9 mouse cellular contexts compared by ENCODE assay signal in the genomic region with DNA sequence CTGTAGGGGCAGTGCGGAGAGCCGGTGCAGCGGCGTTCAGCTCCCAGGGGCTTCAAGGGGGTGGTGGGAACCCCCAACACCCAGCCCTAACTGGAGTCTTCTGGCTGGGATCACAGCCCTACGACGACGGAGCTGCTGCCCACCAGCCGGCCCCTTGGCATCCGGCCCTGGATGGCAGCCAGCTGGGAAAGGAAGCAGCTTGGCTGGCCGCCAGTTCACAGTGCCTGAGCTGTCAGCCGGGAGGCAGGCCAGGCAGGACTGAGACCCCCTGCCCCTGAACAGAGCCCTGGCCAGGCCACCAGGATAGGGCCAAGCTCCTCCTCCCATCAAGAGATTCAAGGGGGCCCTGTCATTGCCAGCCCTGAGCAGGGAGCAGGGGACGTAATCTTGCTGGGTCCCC.
A peak's percentile ranks its signal among the peaks of the same experiment; 100 is the strongest.
DNase-seq lines count a peak whose midpoint lies in the region; ATAC-seq lines count a peak whose summit lies in the region.
"Had no signal": no experiment of that assay in that cellular context is flagged by ENCODE, and none has a peak within 500 bp of the region (broad histone marks: within the 10 kb centered on the region; RNA-seq: fewer than 3 reads in every experiment).

No protein-coding gene starts in this region.

- intact Hi-C loops in left cerebral cortex, postnatal 10 days (cut with DNase I): loop anchor here (5.0 kb wide), 1 partner anchor 65 kb away; the partner anchor contains the start of gene Tcf20

- WGBS in embryonic facial prominence, embryonic 11.5 days: 53% methylated on average over 12 of the region's 12 CpGs
- WGBS in embryonic facial prominence, embryonic 10.5 days: 66% methylated on average over 12 of the region's 12 CpGs
- 34% methylated on average over 12 of the region's 12 CpGs for WGBS in intestine, embryonic 15.5 days
- 28% methylated on average over 12 of the region's 12 CpGs for WGBS in midbrain, embryonic 13.5 days
- 12% methylated on average over 12 of the region's 12 CpGs for WGBS in stomach, embryonic 14.5 days

- no peak overlapping the region for H3K9ac ChIP-seq in embryonic facial prominence, embryonic 11.5 days (replicated peaks; ENCODE audit: low read length)
- H3K9ac ChIP-seq in intestine, embryonic 15.5 days: no peak overlapping the region
- H3K9ac ChIP-seq in midbrain, embryonic 13.5 days (replicated peaks): no peak overlapping the region
- H3K9ac ChIP-seq in stomach, embryonic 14.5 days (replicated peaks; ENCODE audit: low read depth, low read length): no peak overlapping the region

- H3K4me3 ChIP-seq in embryonic facial prominence, embryonic 11.5 days (ENCODE audit: low read depth, low read length): no peak overlapping the region
- H3K4me3 ChIP-seq in embryonic facial prominence, embryonic 10.5 days: no peak overlapping the region
- no peak overlapping the region for H3K4me3 ChIP-seq in intestine, embryonic 15.5 days (replicated peaks)
- H3K4me3 ChIP-seq in midbrain, embryonic 13.5 days (replicated peaks): no peak overlapping the region
- no peak overlapping the region for H3K4me3 ChIP-seq in stomach, embryonic 14.5 days (ENCODE audit: low read depth, low read length)
- H3K4me3 ChIP-seq: erythroblast, embryonic 14.5 days had no signal

- peaks cover 28% of the 10 kb centered on the region for H3K4me1 ChIP-seq in embryonic facial prominence, embryonic 11.5 days (ENCODE audit: control insufficient read depth, insufficient read depth, low read length)
- H3K4me1 ChIP-seq in embryonic facial prominence, embryonic 10.5 days: peaks cover 72% of the 10 kb centered on the region
- H3K4me1 ChIP-seq in intestine, embryonic 15.5 days (replicated peaks): peaks cover 73% of the 10 kb centered on the region
- H3K4me1 ChIP-seq in midbrain, embryonic 13.5 days (replicated peaks): peaks cover 97% of the 10 kb centered on the region
- peaks cover 74% of the 10 kb centered on the region for H3K4me1 ChIP-seq in stomach, embryonic 14.5 days (ENCODE audit: control insufficient read depth, insufficient read depth, low read length)

- no peaks in the 10 kb centered on the region for H3K36me3 ChIP-seq in embryonic facial prominence, embryonic 11.5 days (replicated peaks; ENCODE audit: control insufficient read depth, insufficient read depth, low read depth, low read length)
- H3K36me3 ChIP-seq in embryonic facial prominence, embryonic 10.5 days (replicated peaks): no peaks in the 10 kb centered on the region
- H3K36me3 ChIP-seq in intestine, embryonic 15.5 days: no peaks in the 10 kb centered on the region
- no peaks in the 10 kb centered on the region for H3K36me3 ChIP-seq in midbrain, embryonic 13.5 days
- H3K36me3 ChIP-seq in stomach, embryonic 14.5 days (ENCODE audit: control insufficient read depth, insufficient read depth, low read length): no peaks in the 10 kb centered on the region

- H3K27me3 ChIP-seq in embryonic facial prominence, embryonic 11.5 days (ENCODE audit: control insufficient read depth, insufficient read depth, low read length): no peaks in the 10 kb centered on the region; the same call in 1 of the 2 replicates
- peaks cover 73% of the 10 kb centered on the region for H3K27me3 ChIP-seq in embryonic facial prominence, embryonic 10.5 days (replicated peaks; ENCODE audit: low read depth, poor library complexity, severe bottlenecking)
- H3K27me3 ChIP-seq in intestine, embryonic 15.5 days (replicated peaks): no peaks in the 10 kb centered on the region; the same call in 1 of the 2 replicates
- H3K27me3 ChIP-seq in midbrain, embryonic 13.5 days: peaks cover 23% of the 10 kb centered on the region
- H3K27me3 ChIP-seq in stomach, embryonic 14.5 days (ENCODE audit: control insufficient read depth, insufficient read depth, low read length): no peaks in the 10 kb centered on the region

- ATAC-seq in embryonic facial prominence, embryonic 11.5 days (replicated peaks; ENCODE audit: insufficient number of reproducible peaks, low FRiP score, low TSS enrichment, low read depth): no peak
- ATAC-seq in intestine, embryonic 15.5 days: peak; percentile 54
- ATAC-seq in midbrain, embryonic 13.5 days: peak; percentile 78
- ATAC-seq in stomach, embryonic 14.5 days (ENCODE audit: insufficient number of reproducible peaks, insufficient read depth, low FRiP score, low read depth): peak; percentile 29; the same call in 1 of the 2 replicates

- no peak overlapping the region for H3K4me2 ChIP-seq in embryonic facial prominence, embryonic 11.5 days (ENCODE audit: low read depth, low read length)
- H3K4me2 ChIP-seq in intestine, embryonic 15.5 days (replicated peaks): peak overlapping the region; percentile 35
- H3K4me2 ChIP-seq in midbrain, embryonic 13.5 days (replicated peaks): peak overlapping the region; percentile 27
- no peak overlapping the region for H3K4me2 ChIP-seq in stomach, embryonic 14.5 days (replicated peaks; ENCODE audit: low read depth, low read length)

- H3K9me3 ChIP-seq in embryonic facial prominence, embryonic 11.5 days (replicated peaks; ENCODE audit: control insufficient read depth, low read length): no peaks in the 10 kb centered on the region
- no peaks in the 10 kb centered on the region for H3K9me3 ChIP-seq in embryonic facial prominence, embryonic 10.5 days
- H3K9me3 ChIP-seq in intestine, embryonic 15.5 days: no peaks in the 10 kb centered on the region
- no peaks in the 10 kb centered on the region for H3K9me3 ChIP-seq in midbrain, embryonic 13.5 days
- no peaks in the 10 kb centered on the region for H3K9me3 ChIP-seq in stomach, embryonic 14.5 days (ENCODE audit: control insufficient read depth, low read depth, low read length)

- peak; percentile 29 for DNase-seq in embryonic facial prominence, embryonic 11.5 days (ENCODE audit: low spot score)
- DNase-seq in embryonic facial prominence, embryonic 10.5 days (ENCODE audit: low spot score): no peak
- DNase-seq in cerebellum, postnatal 10 days: peak; percentile 100
- DNase-seq in gastrocnemius, postnatal 4 days (ENCODE audit: low spot score in 2 of 2): peak; percentile 63 to 78
- peak; percentile 89 to 96 for DNase-seq in left cerebral cortex, postnatal 10 days (ENCODE audit: extremely low spot score in 1 of 2, low spot score in 2 of 2)

- no peak overlapping the region for H3K27ac ChIP-seq in embryonic facial prominence, embryonic 11.5 days (replicated peaks; ENCODE audit: low read depth, low read length)
- no peak overlapping the region for H3K27ac ChIP-seq in embryonic facial prominence, embryonic 10.5 days (replicated peaks)
- peak overlapping the region; percentile 60 for H3K27ac ChIP-seq in intestine, embryonic 15.5 days
- peak overlapping the region; percentile 83 for H3K27ac ChIP-seq in midbrain, embryonic 13.5 days
- peak overlapping the region; percentile 76; the same call in 1 of the 2 replicates for H3K27ac ChIP-seq in stomach, embryonic 14.5 days (ENCODE audit: low read length)

Comparison
In these comparisons a context has a peak if more than half of its experiments do, and no peak if none do; other contexts are left out.
1. H3K27ac ChIP-seq: peak in intestine, embryonic 15.5 days (single experiment), midbrain, embryonic 13.5 days (single experiment) and stomach, embryonic 14.5 days (single experiment); none in embryonic facial prominence, embryonic 11.5 days (single experiment) and embryonic facial prominence, embryonic 10.5 days (single experiment).
2. H3K4me2 ChIP-seq: peak in intestine, embryonic 15.5 days (single experiment) and midbrain, embryonic 13.5 days (single experiment); none in embryonic facial prominence, embryonic 11.5 days (single experiment) and stomach, embryonic 14.5 days (single experiment).